Mouse (Mus musculus): Measurements from ENCODE around the gene Arl11.

GRCm38 (mm10) chr14:61354251-61355235 lies 45.0 kb downstream of the Arl11 start:
- TF ChIP-seq CTCF (conservative IDR thresholded peaks at IDR 0.05; ENCODE audit: insufficient read depth, insufficient read length, low read depth, low read length), result no peak
- TF ChIP-seq POLR2A (IDR thresholded peaks at IDR 0.05; ENCODE audit: low read depth, low read length), result no peak
